Mouse (Mus musculus) MEL (cell line): ENCODE data around the gene Cryba1. TPM values are rescaled to one million over a fixed set of nuclear protein-coding genes. Genes with fewer than 3 reads are reported as not detected.

Experiments used
- DNase-seq: peaks from one replicate; pipeline ENCODE4 v3.0.0; 2011; ENCODE audit warnings: low read depth, low spot score
- H3K27ac ChIP-seq: 2 replicates; pipeline ENCODE4 v1.5.1; 2012; ENCODE audit warnings: low read depth, mild to moderate bottlenecking, control low read depth, low read length, moderate library complexity; ENCODE audit not compliant: control insufficient read depth
- H3K27me3 ChIP-seq, 2 experiments: fragments of 150-350 bp in 1 of 2; sonication (generic) in 1 of 2; 2 replicates each; pipeline ENCODE4 v1.6.1; 2012; ENCODE audit warnings: low read length in 2 of 2, mild to moderate bottlenecking in 2 of 2, improper control_type of control experiment in 1 of 2, moderate library complexity in 1 of 2; ENCODE audit not compliant: insufficient read depth in 2 of 2, control insufficient read depth in 1 of 2
- H3K36me3 ChIP-seq, 2 experiments: 2 replicates each; pipeline ENCODE4 v1.6.1; 2012 to 2014; ENCODE audit warnings: low read length in 2 of 2, improper control_type of control experiment in 1 of 2, inconsistent platforms in 1 of 2, mild to moderate bottlenecking in 1 of 2; ENCODE audit not compliant: insufficient read depth in 2 of 2, control insufficient read depth in 1 of 2
- H3K4me1 ChIP-seq, 2 experiments: fragments of 150-350 bp in 1 of 2; sonication (generic) in 1 of 2; 2 replicates each; pipeline ENCODE4 v1.6.1; 2012; ENCODE audit warnings: low read length in 2 of 2, improper control_type of control experiment in 1 of 2, mild to moderate bottlenecking in 1 of 2; ENCODE audit not compliant: insufficient read depth in 2 of 2, control insufficient read depth in 1 of 2
- H3K4me3 ChIP-seq, 2 experiments: fragments of 150-350 bp in 1 of 2; sonication (generic) in 1 of 2; 2 replicates each; pipeline ENCODE4 v1.5.1; 2012; ENCODE audit warnings: low read depth in 2 of 2, low read length in 2 of 2, mild to moderate bottlenecking in 2 of 2, moderate library complexity in 2 of 2, control low read depth in 1 of 2, improper control_type of control experiment in 1 of 2; ENCODE audit not compliant: control insufficient read depth in 1 of 2, insufficient read depth in 1 of 2
- H3K79me2 ChIP-seq: 2 replicates; pipeline ENCODE4 v1.6.1; 2012; ENCODE audit warnings: mild to moderate bottlenecking, low read length, moderate library complexity; ENCODE audit not compliant: control insufficient read depth, poor library complexity, insufficient read depth
- H3K9ac ChIP-seq: 2 replicates; pipeline ENCODE4 v1.6.1; 2012; ENCODE audit warnings: low read depth, mild to moderate bottlenecking, control low read depth, low read length, moderate library complexity; ENCODE audit not compliant: control insufficient read depth, poor library complexity, severe bottlenecking
- H3K9me3 ChIP-seq: fragments of 150-350 bp; sonication (generic); replicated peaks from 2 replicates; pipeline ENCODE4 v1.6.1; 2012; ENCODE audit warnings: mild to moderate bottlenecking, low read length, improper control_type of control experiment, moderate library complexity; ENCODE audit not compliant: insufficient read depth
- BHLHE40 ChIP-seq: IDR thresholded peaks from 2 replicates; pipeline ENCODE4 v1.6.1; 2012; ENCODE audit warnings: low read depth, mild to moderate bottlenecking, inconsistent platforms, low read length, improper control_type of control experiment, borderline replicate concordance
- CHD1 ChIP-seq: IDR thresholded peaks from 2 replicates; pipeline ENCODE4 v1.6.1; 2012; ENCODE audit warnings: low read depth, mild to moderate bottlenecking, inconsistent platforms, low read length, improper control_type of control experiment
- CHD2 ChIP-seq: IDR thresholded peaks from 2 replicates; pipeline ENCODE4 v1.6.1; 2011; ENCODE audit warnings: low read length, improper control_type of control experiment
- CTCF ChIP-seq, 3 experiments: IDR thresholded peaks in 2 of 3; conservative IDR thresholded peaks in 1 of 3; 2 replicates each; pipeline ENCODE4 v1.5.1; 2011 to 2012; ENCODE audit warnings: low read length in 3 of 3, low read depth in 2 of 3, mild to moderate bottlenecking in 2 of 3, improper control_type of control experiment in 1 of 3, inconsistent platforms in 1 of 3, mixed read lengths in 1 of 3, moderate library complexity in 1 of 3; ENCODE audit not compliant: control insufficient read depth in 1 of 3, insufficient read depth in 1 of 3, poor library complexity in 1 of 3, severe bottlenecking in 1 of 3
- E2F4 ChIP-seq: IDR thresholded peaks from 2 replicates; pipeline ENCODE4 v1.6.1; 2011; ENCODE audit warnings: low read depth, low read length, improper control_type of control experiment, borderline replicate concordance
- ELF1 ChIP-seq: IDR thresholded peaks from 2 replicates; pipeline ENCODE4 v1.6.1; 2014; ENCODE audit warnings: low read depth, mild to moderate bottlenecking, inconsistent platforms, low read length, improper control_type of control experiment, moderate library complexity
- EP300 ChIP-seq, 2 experiments: IDR thresholded peaks; 2 replicates each; pipeline ENCODE4 v1.6.1; 2011; ENCODE audit warnings: improper control_type of control experiment in 2 of 2, low read length in 2 of 2, low read depth in 1 of 2, mild to moderate bottlenecking in 1 of 2
- GATA1 ChIP-seq: IDR thresholded peaks from 2 replicates; pipeline ENCODE4 v1.6.1; 2011; ENCODE audit warnings: low read depth, low read length, improper control_type of control experiment
- JUND ChIP-seq: IDR thresholded peaks from 2 replicates; pipeline ENCODE4 v1.6.1; 2011; ENCODE audit warnings: low read depth, mild to moderate bottlenecking, improper control_type of control experiment, low read length
- KAT2A ChIP-seq: conservative IDR thresholded peaks from 2 replicates; pipeline ENCODE4 v1.6.1; 2012; ENCODE audit warnings: low read depth, low read length, improper control_type of control experiment, inconsistent platforms
- MAX ChIP-seq: IDR thresholded peaks from 2 replicates; pipeline ENCODE4 v1.6.1; 2011; ENCODE audit warnings: low read length, improper control_type of control experiment
- MEF2A ChIP-seq: IDR thresholded peaks from 2 replicates; pipeline ENCODE4 v1.6.1; 2014; ENCODE audit warnings: low read depth, mild to moderate bottlenecking, inconsistent platforms, low read length, improper control_type of control experiment; ENCODE audit not compliant: poor library complexity, insufficient replicate concordance, severe bottlenecking; ENCODE audit errors: extremely low read depth
- MXI1 ChIP-seq: IDR thresholded peaks from 2 replicates; pipeline ENCODE4 v1.6.1; 2011; ENCODE audit warnings: mild to moderate bottlenecking, low read depth, low read length, improper control_type of control experiment
- MYB ChIP-seq: IDR thresholded peaks from 2 replicates; pipeline ENCODE4 v1.6.1; 2011; ENCODE audit warnings: mild to moderate bottlenecking, low read depth, low read length, improper control_type of control experiment
- NRF1 ChIP-seq: IDR thresholded peaks from 2 replicates; pipeline ENCODE4 v1.6.1; 2014; ENCODE audit warnings: low read depth, mild to moderate bottlenecking, inconsistent platforms, low read length, improper control_type of control experiment, moderate library complexity; ENCODE audit not compliant: poor library complexity, insufficient read depth, severe bottlenecking
- POLR2A ChIP-seq, 2 experiments: IDR thresholded peaks; 2 replicates each; pipeline ENCODE4 v1.6.1; 2011 to 2012; ENCODE audit warnings: low read length in 2 of 2, mild to moderate bottlenecking in 2 of 2, control low read depth in 1 of 2, improper control_type of control experiment in 1 of 2, low read depth in 1 of 2, moderate library complexity in 1 of 2; ENCODE audit not compliant: control insufficient read depth in 1 of 2, insufficient read depth in 1 of 2, poor library complexity in 1 of 2
- POLR2AphosphoS2 ChIP-seq: IDR thresholded peaks from 2 replicates; pipeline ENCODE4 v1.6.1; 2011; ENCODE audit warnings: low read length, improper control_type of control experiment
- POLR2AphosphoS5 ChIP-seq: IDR thresholded peaks from 2 replicates; pipeline ENCODE4 v1.6.1; 2012; ENCODE audit warnings: low read depth, borderline replicate concordance, mild to moderate bottlenecking, inconsistent platforms, low read length, moderate library complexity, mixed read lengths
- RCOR1 ChIP-seq: IDR thresholded peaks from 2 replicates; pipeline ENCODE4 v1.6.1; 2012; ENCODE audit warnings: low read depth, mild to moderate bottlenecking, inconsistent platforms, low read length, improper control_type of control experiment
- SIN3A ChIP-seq: IDR thresholded peaks from 2 replicates; pipeline ENCODE4 v1.6.1; 2012; ENCODE audit warnings: low read length, improper control_type of control experiment, inconsistent platforms
- TCF12 ChIP-seq: IDR thresholded peaks from 2 replicates; pipeline ENCODE4 v1.6.1; 2014; ENCODE audit warnings: low read depth, mild to moderate bottlenecking, inconsistent platforms, low read length, improper control_type of control experiment, moderate library complexity
- USF1 ChIP-seq: IDR thresholded peaks from 2 replicates; pipeline ENCODE4 v1.6.1; 2014; ENCODE audit warnings: low read depth, mild to moderate bottlenecking, inconsistent platforms, low read length, improper control_type of control experiment, moderate library complexity
- ZC3H11A ChIP-seq: IDR thresholded peaks from 2 replicates; pipeline ENCODE4 v1.6.1; 2012; ENCODE audit warnings: low read depth, mild to moderate bottlenecking, inconsistent platforms, low read length, improper control_type of control experiment
- ZKSCAN1 ChIP-seq: IDR thresholded peaks from 2 replicates; pipeline ENCODE4 v1.6.1; 2012; ENCODE audit warnings: low read depth, mild to moderate bottlenecking, inconsistent platforms, low read length, improper control_type of control experiment, moderate library complexity
- polyA plus RNA-seq, 2 experiments: library from polyadenylated mRNA; stranded (reverse) in 1 of 2; unstranded in 1 of 2; fragments of >175 nt in 1 of 2; fragments of >200 nt in 1 of 2; gene quantifications; 2 replicates each; pipeline versions ENCODE4 v1.2.1 to v1.2.4; 2012; ENCODE audit warnings: low replicate concordance in 2 of 2, low read depth in 1 of 2; ENCODE audit not compliant: insufficient read length in 2 of 2, insufficient read depth in 1 of 2, missing spikeins in 1 of 2
- total RNA-seq: library from RNA; depleted of rRNA; stranded (reverse); fragments of 300-350 nt; gene quantifications from 2 replicates; pipeline ENCODE4 v1.2.3, GENCODE M21; 2012

The Cryba1 gene
- total and polyA plus RNA-seq, 3 experiments = not detected

- Histone ChIP-seq H3K27ac (no peak overlapping the region), H3K9me3 (no peaks in the 10 kb centered on the region), H3K4me3 (no peak overlapping the region), H3K9ac (no peak overlapping the region), H3K4me1 (peaks cover 0 to 12% of the 10 kb centered on the region in 2 experiments; a peak in 3 of 4 replicates), H3K27me3 (peaks cover 0 to 5% of the 10 kb centered on the region in 2 experiments; a peak in 2 of 4 replicates), H3K36me3 (no peaks in the 10 kb centered on the region), H3K79me2 (peaks cover 5% of the 10 kb centered on the region)
- TF ChIP-seq NRF1 (no peak), CTCF (IDR thresholded peaks at IDR 0.05 in 2 of 3, conservative IDR thresholded peaks at IDR 0.05 in 1 of 3; ENCODE audit: control insufficient read depth in 1 of 3, insufficient read depth in 1 of 3, low read depth in 2 of 3, low read length in 3 of 3, poor library complexity in 1 of 3, severe bottlenecking in 1 of 3) (no peak), ELF1 (no peak), E2F4 (no peak), TCF12 (no peak), GATA1 (no peak), MYB (no peak), KAT2A (no peak), CHD1 (no peak), POLR2AphosphoS5 (no peak), ZKSCAN1 (no peak), EP300 (IDR thresholded peaks at IDR 0.05; ENCODE audit: low read depth in 1 of 2, low read length in 2 of 2) (no peak), MXI1 (no peak), SIN3A (no peak), CHD2 (no peak), BHLHE40 (no peak), JUND (no peak), POLR2AphosphoS2 (no peak)
- DNase-seq = no peak
Measured at GRCm38 (mm10) chr11:77764694-77765458, 39.8 kb upstream of the Cryba1 start.

DNA sequence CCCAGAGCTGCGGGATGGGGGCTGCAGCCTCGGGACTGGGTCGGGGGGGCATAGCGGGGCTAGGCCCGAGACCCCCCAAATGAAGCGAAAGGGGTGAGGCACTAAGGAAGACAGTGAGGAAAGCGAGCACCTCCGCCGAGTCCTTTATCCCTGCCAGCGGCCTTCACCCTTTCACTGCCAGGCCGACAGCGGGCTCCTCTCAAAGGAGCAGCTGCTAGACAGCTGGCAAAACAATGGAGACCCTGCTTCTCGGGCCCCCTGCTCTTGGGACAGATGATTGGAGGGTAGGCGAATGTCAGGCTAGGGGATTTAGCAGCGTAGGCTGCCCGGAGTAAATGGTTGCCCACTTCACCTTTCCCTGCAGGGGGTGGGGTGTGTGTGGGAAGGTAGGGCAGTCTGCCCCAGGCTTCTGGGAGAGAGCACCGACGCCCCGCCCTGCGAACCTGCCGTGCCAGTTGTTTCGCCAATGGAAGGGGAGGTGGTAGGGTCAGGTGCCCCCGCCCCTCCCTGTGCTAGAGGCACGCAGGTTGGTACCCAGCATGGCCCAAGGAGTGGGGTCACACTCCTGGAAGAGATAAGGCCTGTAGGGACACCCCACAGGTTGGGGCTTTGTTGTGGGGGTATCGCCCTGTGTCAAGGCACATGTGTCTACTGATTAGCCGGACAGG is 38.7 kb upstream of the Cryba1 start:
- DNase-seq = peak; percentile 62
- H3K9ac ChIP-seq = peak overlapping the region; percentile 89
- H3K4me3 ChIP-seq = peak overlapping the region; percentile 80 to 98
- H3K27ac ChIP-seq = no peak overlapping the region
- H3K36me3 ChIP-seq = no peaks in the 10 kb centered on the region
- no peaks in the 10 kb centered on the region for H3K9me3 ChIP-seq
- peaks cover 0 to 7% of the 10 kb centered on the region in 2 experiments; a peak in 2 of 4 replicates for H3K27me3 ChIP-seq
- TF ChIP-seq MEF2A (no peak), POLR2A (IDR thresholded peaks at IDR 0.05; ENCODE audit: control insufficient read depth in 1 of 2, insufficient read depth in 1 of 2, low read depth in 1 of 2, low read length in 2 of 2, poor library complexity in 1 of 2) (0 out of 4 replicates have a peak, but pooled peaks of 1 of the 2 experiments have one; percentile 11), RCOR1 (no peak), MAX (peak; percentile 66), ZC3H11A (0 out of 2 replicates have a peak, but pooled peaks have one; percentile 10), USF1 (0 out of 2 replicates have a peak, but pooled peaks have one; percentile 44)
- H3K4me1 ChIP-seq = peaks cover 0 to 12% of the 10 kb centered on the region in 2 experiments; a peak in 3 of 4 replicates
- H3K79me2 ChIP-seq = peaks cover 5% of the 10 kb centered on the region
